Mouse (Mus musculus) G1E (cell line): ENCODE results near the gene Tnr. TPM values are rescaled to one million over a fixed set of nuclear protein-coding genes. Genes with fewer than 3 reads are reported as not detected.

Experiments used
- ATAC-seq: 2 replicates; pipeline ENCODE4 v1.8.0; 2016; ENCODE audit warnings: mild to moderate bottlenecking; ENCODE audit not compliant: insufficient number of reproducible peaks, poor library complexity, low FRiP score, severe bottlenecking; ENCODE audit errors: extremely low read depth
- DNase-seq: peaks from one replicate; pipeline ENCODE4 v3.0.0; 2012; ENCODE audit warnings: low spot score
- H3K27me3 ChIP-seq: 2 replicates; pipeline ENCODE4 v1.6.1; 2012; ENCODE audit warnings: mild to moderate bottlenecking, low read length, inconsistent platforms; ENCODE audit not compliant: insufficient read depth
- H3K36me3 ChIP-seq: replicated peaks from 2 replicates; pipeline ENCODE3; 2012; ENCODE audit warnings: mild to moderate bottlenecking, inconsistent platforms
- H3K4me1 ChIP-seq: 2 replicates; pipeline ENCODE4 v1.6.1; 2012; ENCODE audit warnings: low read depth, low read length, inconsistent platforms, mixed read lengths; ENCODE audit not compliant: insufficient read depth
- H3K4me3 ChIP-seq: 2 replicates; pipeline ENCODE4 v1.5.1; 2012; ENCODE audit warnings: low read depth, mild to moderate bottlenecking, inconsistent platforms, low read length, moderate library complexity, mixed read lengths
- H3K9me3 ChIP-seq: replicated peaks from 2 replicates; pipeline ENCODE4 v1.6.1; 2012; ENCODE audit warnings: inconsistent platforms
- CTCF ChIP-seq: IDR thresholded peaks from 2 replicates; pipeline ENCODE4 v1.5.1; 2012; ENCODE audit warnings: low read depth, low read length, inconsistent platforms, mixed read lengths
- GATA1 ChIP-seq: IDR thresholded peaks from 2 replicates; pipeline ENCODE4 v1.6.1; 2012; ENCODE audit warnings: borderline replicate concordance, low read length, inconsistent platforms, mixed read lengths
- GATA2 ChIP-seq: IDR thresholded peaks from 2 replicates; pipeline ENCODE4 v1.6.1; 2012; ENCODE audit warnings: low read depth, low read length, inconsistent platforms, borderline replicate concordance
- POLR2AphosphoS5 ChIP-seq: IDR thresholded peaks from 2 replicates; pipeline ENCODE4 v1.6.1; 2012; ENCODE audit warnings: low read depth, low read length, inconsistent platforms; ENCODE audit not compliant: insufficient replicate concordance
- TAL1 ChIP-seq: conservative IDR thresholded peaks from 2 replicates; pipeline ENCODE4 v1.6.1; 2012; ENCODE audit warnings: low read depth, low read length, inconsistent platforms, mixed read lengths
- polyA plus RNA-seq: library from polyadenylated mRNA; stranded (reverse); fragments of >175 nt; gene quantifications from 2 replicates; pipeline ENCODE4 v1.2.3, GENCODE M21; 2012
- total RNA-seq, 2 experiments: library from RNA; stranded (forward) in 1 of 2; stranded (reverse) in 1 of 2; fragments of 200-1000 nt in 1 of 2; fragments of >200 nt in 1 of 2; fragmentation: Nextera tagmentation in 1 of 2; gene quantifications; 2 replicates each; pipeline ENCODE4 v1.2.3; 2014 to 2017

The Tnr gene
- total and polyA plus RNA-seq, 3 experiments: 0.16 TPM; not detected in 2

- Histone ChIP-seq H3K36me3 (no peaks in the 10 kb centered on the region), H3K27me3 (no peaks in the 10 kb centered on the region), H3K4me1 (no peaks in the 10 kb centered on the region), H3K4me3 (no peak overlapping the region), H3K9me3 (no peaks in the 10 kb centered on the region)
- TF ChIP-seq CTCF: no peak
- TF ChIP-seq TAL1: no peak
- no peak for TF ChIP-seq POLR2AphosphoS5
- no peak for DNase-seq
- ATAC-seq: no peak
Observed at GRCm38 (mm10) chr1:159573116-159573515, 49.5 kb downstream of the Tnr start.

- DNase-seq: no peak
- H3K4me1 ChIP-seq: no peaks in the 10 kb centered on the region
- no peak for ATAC-seq
- H3K27me3 ChIP-seq: no peaks in the 10 kb centered on the region
- H3K9me3 ChIP-seq: no peaks in the 10 kb centered on the region
- H3K36me3 ChIP-seq: no peaks in the 10 kb centered on the region
- TF ChIP-seq CTCF (no peak), TAL1 (no peak), GATA1 (no peak), GATA2 (no peak), POLR2AphosphoS5 (no peak)
- H3K4me3 ChIP-seq: no peak overlapping the region
Observed at GRCm38 (mm10) chr1:159574661-159575060, 51.1 kb downstream of the Tnr start.

- Histone ChIP-seq H3K4me3 (no peak overlapping the region), H3K4me1 (no peaks in the 10 kb centered on the region), H3K9me3 (no peaks in the 10 kb centered on the region; the same call in 1 of the 2 replicates), H3K27me3 (no peaks in the 10 kb centered on the region), H3K36me3 (no peaks in the 10 kb centered on the region)
- TF ChIP-seq TAL1: no peak
- TF ChIP-seq CTCF: no peak
- TF ChIP-seq GATA1: no peak
- no peak for TF ChIP-seq POLR2AphosphoS5
- TF ChIP-seq GATA2: no peak
- DNase-seq (no peak), ATAC-seq (no peak)
Observed at GRCm38 (mm10) chr1:159576246-159576645, 52.7 kb downstream of the Tnr start.

GRCm38 (mm10) chr1:159578391-159578790 is 54.8 kb downstream of the Tnr start:
- no peaks in the 10 kb centered on the region; the same call in 1 of the 2 replicates for H3K9me3 ChIP-seq
- DNase-seq: no peak

GRCm38 (mm10) chr1:159580335-159580921 is 56.9 kb downstream of the Tnr start:
- H3K4me1 ChIP-seq: no peaks in the 10 kb centered on the region
- DNase-seq: no peak
- no peaks in the 10 kb centered on the region for H3K36me3 ChIP-seq
- ATAC-seq: no peak
- no peaks in the 10 kb centered on the region for H3K27me3 ChIP-seq
- H3K4me3 ChIP-seq: no peak overlapping the region
- TF ChIP-seq GATA2: no peak
- TF ChIP-seq TAL1: no peak
- TF ChIP-seq CTCF: no peak
- no peak for TF ChIP-seq GATA1
- no peak for TF ChIP-seq POLR2AphosphoS5
- no peaks in the 10 kb centered on the region; the same call in 1 of the 2 replicates for H3K9me3 ChIP-seq

More at GRCm38 (mm10) chr1:159578391-159578790, 54.8 kb downstream of the Tnr start:
- no peaks in the 10 kb centered on the region for H3K4me1 ChIP-seq
- no peaks in the 10 kb centered on the region for H3K36me3 ChIP-seq
- H3K27me3 ChIP-seq: no peaks in the 10 kb centered on the region
- no peak for ATAC-seq
- TF ChIP-seq CTCF (no peak), TAL1 (no peak)
- H3K4me3 ChIP-seq: no peak overlapping the region

GRCm38 (mm10) chr1:159583877-159584276 is 60.3 kb downstream of the Tnr start:
- Histone ChIP-seq H3K9me3 (no peaks in the 10 kb centered on the region; the same call in 1 of the 2 replicates), H3K4me3 (no peak overlapping the region), H3K27me3 (no peaks in the 10 kb centered on the region), H3K4me1 (no peaks in the 10 kb centered on the region), H3K36me3 (no peaks in the 10 kb centered on the region)
- no peak for TF ChIP-seq GATA1
- TF ChIP-seq GATA2: no peak
- no peak for TF ChIP-seq CTCF
- DNase-seq (no peak), ATAC-seq (no peak)

- H3K36me3 ChIP-seq: no peaks in the 10 kb centered on the region
- DNase-seq: no peak
- ATAC-seq: no peak
- TF ChIP-seq TAL1 (no peak), POLR2AphosphoS5 (no peak), GATA2 (no peak), GATA1 (no peak), CTCF (no peak)
- H3K4me1 ChIP-seq: no peaks in the 10 kb centered on the region
- H3K27me3 ChIP-seq: no peaks in the 10 kb centered on the region
- H3K9me3 ChIP-seq: no peaks in the 10 kb centered on the region; the same call in 1 of the 2 replicates
- no peak overlapping the region for H3K4me3 ChIP-seq
Observed at GRCm38 (mm10) chr1:159588741-159589140, 65.2 kb downstream of the Tnr start.
